Comparison of ENCODE assay signal across 8 mouse cellular contexts in genomic region chr14:118910332-118911222, GRCm38 (mm10). TPM values are rescaled to one million over a fixed set of nuclear protein-coding genes. Genes with fewer than 3 reads are reported as not detected.
DNase-seq lines count a peak whose midpoint lies in the region; ATAC-seq and TF ChIP-seq lines count a peak whose summit lies in the region.

No protein-coding gene starts in this region.

- H3K36me3 ChIP-seq in small intestine, adult 2 months (ENCODE audit: control insufficient read depth, insufficient read depth, low read length), result no peaks in the 10 kb centered on the region

- intact Hi-C loops in left cerebral cortex, postnatal 25 days (cut with DNase I), result loop anchor here (5.0 kb wide), 1 partner anchor 117 kb away; no protein-coding TSS in a partner anchor

- H3K27me3 ChIP-seq in small intestine, adult 2 months (ENCODE audit: control insufficient read depth, insufficient read depth, low read length), result no peaks in the 10 kb centered on the region

- peak; percentile 77 for DNase-seq in 3T3-L1 (ENCODE audit: low read depth, low spot score)
- DNase-seq in adipocyte (ENCODE audit: low spot score), result peak; percentile 67
- peak; percentile 72 for DNase-seq in gastrocnemius, postnatal 10 days
- DNase-seq in left cerebral cortex, postnatal 25 days (ENCODE audit: low spot score in 2 of 2), result peak; percentile 73 to 82

- H3K4me3 ChIP-seq in small intestine, adult 2 months (ENCODE audit: low read depth, low read length), result peak overlapping the region; percentile 43

- WGBS in small intestine, adult 2 months, result 40% methylated on average over 29 of the region's 29 CpGs

- ATAC-seq in common myeloid progenitor, adult 5-6 weeks (replicated peaks; ENCODE audit: low read depth, poor library complexity, severe bottlenecking), result peak; percentile 72
- peak; percentile 89 for ATAC-seq in inflammation-experienced regulatory T-cells, adult 6 months
- ATAC-seq in megakaryocyte progenitor cell, adult 5-6 weeks (replicated peaks; ENCODE audit: poor library complexity), result peak; percentile 74

- TF ChIP-seq POLR2A in small intestine, adult 2 months (IDR thresholded peaks at IDR 0.05; ENCODE audit: low read depth, low read length), result no peak

- TF ChIP-seq CTCF in small intestine, adult 2 months (IDR thresholded peaks at IDR 0.05; ENCODE audit: extremely low read depth, insufficient read length, insufficient replicate concordance, low read depth, low read length), result peak; percentile 60; the same call in 1 of the 2 replicates

- H3K4me1 ChIP-seq in small intestine, adult 2 months (ENCODE audit: control insufficient read depth, insufficient read depth, insufficient read length, low read length), result no peaks in the 10 kb centered on the region

- peak overlapping the region; percentile 29; the same call in 1 of the 2 replicates for H3K27ac ChIP-seq in small intestine, adult 2 months (ENCODE audit: insufficient read depth, low read depth, low read length)

RNA-seq across cellular contexts. Expression of gene Dzip1, which starts 14.7 kb away (rescaled TPM):
- total RNA-seq in common myeloid progenitor, adult 5-6 weeks (2017), result 0.32 and 1.6 TPM in 2 replicates
- 10 to 100 TPM in 1 of 2 experiments, 1 to 10 TPM in 1; 7.4 to 11.6 TPM for total RNA-seq in gastrocnemius, postnatal 10 days (2021)
- polyA plus RNA-seq in inflammation-experienced regulatory T-cells, adult 6 months (2017; shearing (Covaris generic)), result 10 to 100 TPM in 2 of 3 experiments, 1 to 10 TPM in 1; 5.0 to 17.5 (median 11.8) TPM
- total RNA-seq in left cerebral cortex, postnatal 25 days (2021), result 10 to 100 TPM; 85.6 to 99.0 TPM
- total RNA-seq in megakaryocyte progenitor cell, adult 5-6 weeks (2015), result 0.46 and 0.49 TPM in 2 replicates
- 0.03 and 0.92 TPM in 2 replicates for total RNA-seq in megakaryocyte progenitor cell, adult 5-6 weeks (2017)
- polyA plus RNA-seq in small intestine, adult 2 months (2012; rRNA removed), result 2.0 and 2.3 TPM in 2 replicates

RNA-seq across cellular contexts. Expression of gene Dnajc3, which starts 27.2 kb away (rescaled TPM):
- 64.8 and 74.5 TPM in 2 replicates for total RNA-seq in common myeloid progenitor, adult 5-6 weeks (2017)
- total RNA-seq in gastrocnemius, postnatal 10 days (2021), result 10 to 100 TPM; 22.3 to 25.9 TPM
- 10 to 100 TPM; 39.4 to 48.4 (median 39.7) TPM for polyA plus RNA-seq in inflammation-experienced regulatory T-cells, adult 6 months (2017; shearing (Covaris generic))
- 10 to 100 TPM; 39.5 to 41.3 TPM for total RNA-seq in left cerebral cortex, postnatal 25 days (2021)
- 69.2 and 72.5 TPM in 2 replicates for total RNA-seq in megakaryocyte progenitor cell, adult 5-6 weeks (2015)
- total RNA-seq in megakaryocyte progenitor cell, adult 5-6 weeks (2017), result 116 and 124 TPM in 2 replicates
- polyA plus RNA-seq in small intestine, adult 2 months (2012; rRNA removed), result 6.5 and 9.8 TPM in 2 replicates

Comparison
In these comparisons a context has a peak if more than half of its experiments do, and no peak if none do; other contexts are left out.
1. Peak in every context shown above with its lines: DNase-seq, ATAC-seq, H3K4me3 ChIP-seq and H3K27ac ChIP-seq.
2. RNA of gene Dzip1, which starts 14.7 kb away (total RNA-seq): 85.6 to 99.0 TPM in left cerebral cortex, postnatal 25 days; 7.4 to 11.6 TPM in gastrocnemius, postnatal 10 days, 0.03 to 0.92 TPM in megakaryocyte progenitor cell, adult 5-6 weeks and 0.32 to 1.6 TPM in common myeloid progenitor, adult 5-6 weeks; every median in the first group is over 4 times any median in the second.